Mouse (Mus musculus) forebrain, postnatal 0 days (tissue): ENCODE data around the gene Rab15. TPM values are rescaled to one million over a fixed set of nuclear protein-coding genes. Genes with fewer than 3 reads are reported as not detected.

ENCODE experiments used
- ATAC-seq: fragments of 200-750 bp; cut with Nextera tagmentation; 2 replicates; pipeline ENCODE4 v1.8.0; 2017; ENCODE audit warnings: mild to moderate bottlenecking, moderate library complexity
- DNase-seq: peaks from one replicate; pipeline ENCODE4 v3.0.0-alpha.2; 2015
- H3K27ac ChIP-seq: fragments of 300-500 bp; sonication (generic); 2 replicates; pipeline ENCODE4 v1.5.1; 2014; ENCODE audit warnings: low read depth, mild to moderate bottlenecking, antibody characterized with exemption, low read length, moderate library complexity, mixed read lengths
- H3K27me3 ChIP-seq: fragments of 300-500 bp; sonication (generic); 2 replicates; pipeline ENCODE4 v1.6.1; 2014; ENCODE audit warnings: mild to moderate bottlenecking, low read length, mixed read lengths; ENCODE audit not compliant: insufficient read depth
- H3K36me3 ChIP-seq: fragments of 300-500 bp; sonication (generic); 2 replicates; pipeline ENCODE4 v1.6.1; 2014; ENCODE audit warnings: mild to moderate bottlenecking, moderate library complexity; ENCODE audit not compliant: insufficient read depth
- H3K4me1 ChIP-seq: fragments of 300-500 bp; sonication (generic); 2 replicates; pipeline ENCODE4 v1.6.1; 2014; ENCODE audit warnings: antibody characterized with exemption; ENCODE audit not compliant: insufficient read depth
- H3K4me2 ChIP-seq: fragments of 300-500 bp; sonication (generic); 2 replicates; pipeline ENCODE4 v1.6.1; 2014; ENCODE audit warnings: low read depth, mild to moderate bottlenecking, moderate library complexity
- H3K4me3 ChIP-seq: fragments of 300-500 bp; sonication (generic); 2 replicates; pipeline ENCODE4 v1.5.1; 2014; ENCODE audit warnings: low read depth, low read length, mixed read lengths
- H3K9ac ChIP-seq: fragments of 300-500 bp; sonication (generic); 2 replicates; pipeline ENCODE4 v1.6.1; 2014; ENCODE audit warnings: mild to moderate bottlenecking
- H3K9me3 ChIP-seq: fragments of 300-500 bp; sonication (generic); 2 replicates; pipeline ENCODE4 v1.6.1; 2016; ENCODE audit warnings: low read length
- CTCF ChIP-seq: sonication (generic); IDR thresholded peaks from 2 replicates; pipeline ENCODE4 v1.5.1; 2016; ENCODE audit warnings: antibody characterized with exemption, control low read depth, low read depth
- WGBS: fragments of 180-500 bp; shearing (Covaris S2); extraction: QIAGEN DNeasy Blood & Tissue Kit; methylation state at CpG from one replicate; pipeline ENCODE4 v1.1.7; 2014; 5-methylcytosine and 5-hydroxymethylcytosine counted together
- polyA plus RNA-seq: library from polyadenylated mRNA; unstranded; fragments of >200 nt; fragmentation: Nextera tagmentation; extraction: Ambion mirVana; gene quantifications from 2 replicates; pipeline ENCODE4 v1.2.1, GENCODE M21; 2015
- total RNA-seq: library from RNA; depleted of rRNA; stranded (reverse); fragments of >200 nt; gene quantifications from 2 replicates; pipeline ENCODE4 v1.2.3, GENCODE M21; 2014; rRNA removed

Gene Rab15
- total and polyA plus RNA-seq, 2 experiments from 2014 or later = 52.6 to 83.0 TPM

GRCm38 (mm10) chr12:76765901-76766630 lies 56.6 kb downstream of the Rab15 start:
- Histone ChIP-seq H3K4me3 (peak overlapping the region; percentile 55), H3K27ac (peak overlapping the region; percentile 85), H3K36me3 (no peaks in the 10 kb centered on the region), H3K4me1 (peaks cover 9% of the 10 kb centered on the region), H3K27me3 (no peaks in the 10 kb centered on the region), H3K9ac (peak overlapping the region; percentile 81), H3K4me2 (peak overlapping the region; percentile 64), H3K9me3 (no peaks in the 10 kb centered on the region)
- WGBS = 25% methylated on average over 20 of the region's 20 CpGs
- DNase-seq (no peak), ATAC-seq (peak; percentile 39)
- no peak for TF ChIP-seq CTCF

GRCm38 (mm10) chr12:76765354-76765851 lies 57.3 kb downstream of the Rab15 start, which contains the start of the genes Churc1 and Fntb:
Gene Churc1, plus strand, starts transcription at chr12:76765538.
Gene Fntb, plus strand, starts transcription at chr12:76765589.
- Histone ChIP-seq H3K27ac (peak within 1 kb of the TSS; percentile 85), H3K36me3 (no peaks in the 10 kb centered on the region), H3K4me1 (peaks cover 9% of the 10 kb centered on the region), H3K27me3 (no peaks in the 10 kb centered on the region), H3K9ac (peak within 1 kb of the TSS; percentile 81), H3K4me2 (peak within 1 kb of the TSS; percentile 64), H3K9me3 (no peaks in the 10 kb centered on the region), H3K4me3 (peak within 1 kb of the TSS; percentile 55)
- under 1% methylated on average over 31 of the region's 31 CpGs for WGBS
- peak; percentile 97 for DNase-seq
- TF ChIP-seq CTCF = peak; percentile 38; the same call in 1 of the 2 replicates
- peak; percentile 98 for ATAC-seq

- Histone ChIP-seq H3K9me3 (no peaks in the 10 kb centered on the region), H3K27ac (no peak overlapping the region), H3K4me2 (0 out of 2 replicates have a peak overlapping the region, but pooled peaks have one; percentile 8), H3K4me3 (no peak overlapping the region), H3K27me3 (no peaks in the 10 kb centered on the region), H3K9ac (no peak overlapping the region), H3K4me1 (no peaks in the 10 kb centered on the region), H3K36me3 (no peaks in the 10 kb centered on the region)
- ATAC-seq (peak; percentile 78), DNase-seq (peak; percentile 68)
- TF ChIP-seq CTCF = peak; percentile 71
- WGBS = 42% methylated on average over 14 of the region's 14 CpGs
Observed at GRCm38 (mm10) chr12:76752652-76753318, 69.9 kb downstream of the Rab15 start.

GRCm38 (mm10) chr12:76750866-76751459 lies 71.7 kb downstream of the Rab15 start:
- Histone ChIP-seq H3K4me3 (no peak overlapping the region), H3K27me3 (no peaks in the 10 kb centered on the region), H3K9me3 (no peaks in the 10 kb centered on the region), H3K27ac (no peak overlapping the region), H3K9ac (no peak overlapping the region), H3K36me3 (no peaks in the 10 kb centered on the region), H3K4me1 (no peaks in the 10 kb centered on the region), H3K4me2 (no peak overlapping the region)
- no peak for DNase-seq
- TF ChIP-seq CTCF = no peak
- ATAC-seq = no peak
- 76% methylated on average over 16 of the region's 16 CpGs for WGBS

Other genes starting within 250 kb of the Rab15 start
- gene Sptb, start 112.4 kb downstream of the Rab15 start, total RNA-seq = 16.2 and 19.6 TPM in 2 replicates
- 2.3 and 3.0 TPM in 2 replicates for gene Sptb, start 112.4 kb downstream of the Rab15 start, polyA plus RNA-seq
- 75.7 and 84.4 TPM in 2 replicates for gene Churc1, start 57.4 kb downstream of the Rab15 start, total RNA-seq
- 115 and 146 TPM in 2 replicates for gene Churc1, start 57.4 kb downstream of the Rab15 start, polyA plus RNA-seq
- gene Fntb, start 57.3 kb downstream of the Rab15 start, total RNA-seq = 22.7 and 32.3 TPM in 2 replicates
- 38.7 and 42.3 TPM in 2 replicates for gene Fntb, start 57.3 kb downstream of the Rab15 start, polyA plus RNA-seq
- not detected in 2 replicates for gene Gpx2, start 27.4 kb downstream of the Rab15 start, total RNA-seq
- 0.31 TPM in 1 of 2 replicates, not detected in the other for gene Gpx2, start 27.4 kb downstream of the Rab15 start, polyA plus RNA-seq
- 56.0 and 58.5 TPM in 2 replicates for gene Max, start 139.3 kb upstream of the Rab15 start, total RNA-seq
- 14.6 TPM in 2 replicates for gene Max, start 139.3 kb upstream of the Rab15 start, polyA plus RNA-seq